Mouse (Mus musculus) embryonic facial prominence, embryonic 12.5 days (tissue): ENCODE data around the gene Mettl26. TPM values are rescaled to one million over a fixed set of nuclear protein-coding genes. Genes with fewer than 3 reads are reported as not detected.
"Not testable (repeated sequence)": the region's sequence is repeated elsewhere in the genome, so short reads cannot be mapped to it uniquely, and the experiment has no call there.

Experiments used
- ATAC-seq: fragments of 200-750 bp; cut with Nextera tagmentation; 2 replicates; pipeline ENCODE4 v1.8.0; 2017; ENCODE audit not compliant: insufficient number of reproducible peaks, insufficient read depth, low FRiP score, low TSS enrichment
- H3K27ac ChIP-seq: fragments of 300-500 bp; sonication (generic); 2 replicates; pipeline ENCODE4 v1.5.1; 2016; ENCODE audit warnings: mild to moderate bottlenecking
- H3K27me3 ChIP-seq: fragments of 300-500 bp; sonication (generic); 2 replicates; pipeline ENCODE4 v1.6.1; 2016; ENCODE audit warnings: mild to moderate bottlenecking, moderate library complexity
- H3K36me3 ChIP-seq: fragments of 300-500 bp; sonication (generic); 2 replicates; pipeline ENCODE4 v1.6.1; 2016; ENCODE audit warnings: mild to moderate bottlenecking
- H3K4me1 ChIP-seq: fragments of 300-500 bp; sonication (generic); 2 replicates; pipeline ENCODE4 v1.6.1; 2016
- H3K4me2 ChIP-seq: fragments of 300-500 bp; sonication (generic); replicated peaks from 2 replicates; pipeline ENCODE4 v1.6.1; 2016; ENCODE audit warnings: mild to moderate bottlenecking, moderate library complexity
- H3K4me3 ChIP-seq: fragments of 300-500 bp; sonication (generic); 2 replicates; pipeline ENCODE4 v1.5.1; 2016; ENCODE audit warnings: mild to moderate bottlenecking
- H3K9ac ChIP-seq: fragments of 300-500 bp; sonication (generic); 2 replicates; pipeline ENCODE4 v1.6.1; 2016; ENCODE audit warnings: mild to moderate bottlenecking, moderate library complexity
- H3K9me3 ChIP-seq: fragments of 300-500 bp; sonication (generic); 2 replicates; pipeline ENCODE4 v1.6.1; 2016; ENCODE audit warnings: mild to moderate bottlenecking, moderate library complexity
- WGBS: fragments of 180-500 bp; shearing (Covaris S2); methylation state at CpG from one replicate; pipeline ENCODE4 v1.1.7; 2016; 5-methylcytosine and 5-hydroxymethylcytosine counted together
- polyA plus RNA-seq: library from polyadenylated mRNA; unstranded; fragments of >200 nt; fragmentation: Nextera tagmentation; extraction: Ambion mirVana; gene quantifications from 2 replicates; pipeline ENCODE4 v1.2.1, GENCODE M21; 2016

Gene Mettl26
- polyA plus RNA-seq, 1 experiment from 2014 or later: 56.8 TPM

DNA sequence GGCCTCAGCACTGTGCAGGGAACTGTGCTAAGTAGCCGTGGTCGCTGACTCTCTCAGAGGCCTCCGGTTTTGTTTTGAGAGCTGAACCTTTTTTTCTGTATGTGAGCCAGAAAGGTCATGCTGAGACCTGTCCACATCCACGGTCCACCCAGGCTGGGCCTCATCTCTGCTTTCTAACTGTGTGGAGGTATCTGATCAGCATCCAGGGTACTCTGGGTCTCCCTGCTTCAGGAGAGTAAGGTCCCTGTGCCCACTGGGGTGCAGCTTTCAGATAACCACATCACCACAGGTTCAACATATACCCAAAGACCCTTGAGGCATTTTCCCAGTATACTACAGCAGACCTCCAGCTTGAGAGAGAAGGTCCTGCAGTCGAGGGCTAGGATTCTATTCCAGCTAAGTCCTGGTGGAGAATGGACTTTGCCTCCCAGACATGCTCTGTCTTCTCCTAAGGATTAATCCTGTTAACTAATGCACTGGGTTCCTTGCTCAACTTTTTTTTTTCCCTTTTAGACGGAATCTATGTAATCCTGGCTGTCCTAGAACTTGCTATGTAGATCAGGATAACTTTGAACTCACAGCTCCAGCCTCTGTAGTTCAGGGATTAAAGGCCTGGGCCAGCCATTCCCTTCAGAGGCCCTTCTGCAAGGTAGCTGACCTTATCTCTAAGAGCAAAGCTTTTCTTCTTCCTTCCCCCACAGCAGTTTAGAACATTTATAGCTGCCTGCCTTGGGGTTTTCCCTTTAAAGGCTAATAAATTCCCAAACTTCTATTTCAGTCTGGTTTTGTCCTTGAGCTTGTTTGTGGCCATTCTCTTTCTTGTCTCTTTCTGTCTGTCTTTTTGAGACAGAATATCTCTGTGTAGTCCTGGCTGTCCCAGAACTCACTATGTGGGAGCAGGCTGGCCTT is 12.9 kb upstream of the Mettl26 start:
- Histone ChIP-seq H3K9me3 (no peaks in the 10 kb centered on the region), H3K4me1 (peaks cover 17% of the 10 kb centered on the region), H3K4me3 (peak overlapping the region; percentile 72), H3K27me3 (no peaks in the 10 kb centered on the region), H3K36me3 (no peaks in the 10 kb centered on the region), H3K4me2 (peak overlapping the region; percentile 89), H3K9ac (peak overlapping the region; percentile 82), H3K27ac (peak overlapping the region; percentile 86)
- WGBS: 14% methylated on average over 6 of the region's 6 CpGs
- no peak for ATAC-seq

DNA sequence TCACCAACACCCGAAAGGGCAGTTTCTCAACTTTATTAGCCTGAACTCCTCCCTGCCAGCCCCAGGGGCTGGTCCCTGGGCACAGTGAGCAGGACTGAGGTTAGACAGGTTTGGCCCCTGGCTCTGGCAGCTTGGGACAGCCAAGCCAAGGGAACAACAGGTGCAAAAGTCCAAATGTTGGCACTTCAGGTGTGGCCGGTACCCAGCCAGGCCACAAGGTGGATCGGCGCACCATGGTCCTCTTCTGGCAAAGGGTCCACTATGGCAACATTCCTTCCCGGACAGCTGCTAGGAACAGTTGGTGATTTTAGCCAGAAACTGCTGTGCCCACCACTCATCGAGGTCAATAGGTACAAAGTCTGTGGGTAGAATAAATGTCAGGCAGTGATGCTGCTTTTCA is 11.2 kb upstream of the Mettl26 start:
- Histone ChIP-seq H3K27me3 (no peaks in the 10 kb centered on the region), H3K36me3 (no peaks in the 10 kb centered on the region), H3K9me3 (no peaks in the 10 kb centered on the region), H3K27ac (no peak overlapping the region), H3K4me2 (no peak overlapping the region), H3K4me3 (no peak overlapping the region), H3K9ac (no peak overlapping the region), H3K4me1 (peaks cover 27% of the 10 kb centered on the region)
- no peak for ATAC-seq
- WGBS: 90% methylated on average over 6 of the region's 6 CpGs

DNA sequence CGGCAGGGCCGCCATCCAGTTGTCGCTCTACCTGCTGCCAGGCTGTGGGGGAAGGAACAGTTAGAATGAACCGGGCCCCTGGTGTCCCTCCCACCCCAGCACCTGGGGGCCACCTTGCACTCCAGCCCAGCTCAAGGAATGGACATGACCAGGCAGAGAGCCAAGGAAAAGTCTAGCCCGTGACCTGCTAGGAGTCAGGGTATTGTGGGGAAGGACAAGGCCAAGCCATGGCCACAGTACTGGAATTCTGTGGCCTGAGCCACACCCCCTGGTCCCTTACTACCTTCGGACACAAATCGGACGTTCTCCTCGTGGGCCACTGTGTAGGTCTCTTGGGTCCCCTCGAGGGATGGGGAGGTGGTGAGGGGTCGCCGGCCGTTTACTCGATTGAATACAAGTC is 10.6 kb upstream of the Mettl26 start:
- Histone ChIP-seq H3K9me3 (no peaks in the 10 kb centered on the region), H3K4me1 (peaks cover 31% of the 10 kb centered on the region), H3K9ac (no peak overlapping the region), H3K4me3 (no peak overlapping the region), H3K27me3 (no peaks in the 10 kb centered on the region), H3K4me2 (no peak overlapping the region), H3K36me3 (no peaks in the 10 kb centered on the region), H3K27ac (no peak overlapping the region)
- 88% methylated on average over 14 of the region's 14 CpGs for WGBS
- ATAC-seq: no peak

DNA sequence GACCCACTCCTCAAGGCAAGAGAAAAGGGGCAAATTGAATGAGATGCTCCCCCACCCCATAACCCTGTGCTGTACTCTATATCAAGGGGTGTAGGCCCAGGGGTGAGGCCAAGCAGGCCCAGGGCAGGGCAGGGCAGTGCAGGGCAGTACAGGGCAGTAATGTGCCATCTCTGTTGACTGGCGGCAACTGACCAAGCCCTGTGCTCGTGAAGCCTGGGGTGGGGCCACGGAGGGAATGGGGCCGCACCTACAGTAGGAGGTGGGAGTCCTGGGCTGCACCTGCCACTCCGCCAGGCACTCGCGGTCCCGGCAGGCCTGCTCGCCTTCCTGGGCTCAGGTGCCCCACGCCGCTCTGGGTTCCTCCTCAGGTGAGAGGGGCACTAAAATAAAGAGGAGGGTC is 9.6 kb upstream of the Mettl26 start:
- no peaks in the 10 kb centered on the region for H3K27me3 ChIP-seq
- no peak overlapping the region for H3K4me2 ChIP-seq
- peaks cover 28% of the 10 kb centered on the region for H3K4me1 ChIP-seq
- no peaks in the 10 kb centered on the region for H3K36me3 ChIP-seq
- no peak overlapping the region for H3K27ac ChIP-seq
- no peak overlapping the region for H3K9ac ChIP-seq
- ATAC-seq: no peak
- no peak overlapping the region for H3K4me3 ChIP-seq
- 90% methylated on average over 11 of the region's 11 CpGs for WGBS
- H3K9me3 ChIP-seq: no peaks in the 10 kb centered on the region

DNA sequence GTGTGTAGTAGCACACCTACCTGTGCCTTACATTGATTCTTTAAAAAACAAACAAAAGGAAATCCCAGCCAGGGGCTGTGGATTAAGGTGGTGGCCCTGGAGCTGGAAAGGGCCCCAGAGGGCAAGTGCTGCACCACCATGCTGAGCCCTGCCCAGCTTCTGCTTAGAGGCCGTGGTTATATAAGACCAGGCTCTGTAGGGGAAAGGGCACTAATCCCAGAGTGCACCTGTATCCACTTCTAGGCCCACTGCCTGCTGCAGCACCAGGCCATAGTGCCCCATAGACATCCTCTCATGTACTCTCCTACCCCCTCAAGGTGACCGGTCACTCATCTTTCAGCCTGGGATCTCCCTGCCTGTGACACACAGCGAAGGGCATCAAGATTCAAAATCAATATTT is 8.7 kb upstream of the Mettl26 start:
- no peak overlapping the region for H3K27ac ChIP-seq
- no peaks in the 10 kb centered on the region for H3K27me3 ChIP-seq
- no peak overlapping the region for H3K4me3 ChIP-seq
- ATAC-seq: no peak
- peaks cover 21% of the 10 kb centered on the region for H3K4me1 ChIP-seq
- no peaks in the 10 kb centered on the region for H3K9me3 ChIP-seq
- H3K36me3 ChIP-seq: no peaks in the 10 kb centered on the region
- no peak overlapping the region for H3K4me2 ChIP-seq
- H3K9ac ChIP-seq: no peak overlapping the region
- WGBS: 90% methylated on average over 3 of the region's 3 CpGs

DNA sequence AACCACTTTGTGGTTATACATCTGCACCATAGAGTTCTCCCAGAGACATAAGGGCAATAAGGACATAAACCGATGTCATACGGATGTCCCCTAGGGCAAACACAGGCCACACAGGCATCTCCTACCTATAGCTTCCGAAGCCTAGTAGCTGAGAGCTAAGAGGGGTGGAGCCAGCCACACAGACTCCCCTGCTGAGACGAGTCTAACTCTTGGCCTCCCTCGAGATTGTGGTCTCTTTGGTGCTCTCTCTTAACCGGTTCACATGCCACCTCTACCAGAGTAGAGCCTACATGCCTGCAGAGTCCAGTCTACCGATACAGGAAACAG is 7.4 kb upstream of the Mettl26 start:
- WGBS: 13% methylated on average over 7 of the region's 7 CpGs
- Histone ChIP-seq H3K4me3 (peak overlapping the region; percentile 67), H3K9me3 (no peaks in the 10 kb centered on the region), H3K4me1 (peaks cover 14% of the 10 kb centered on the region), H3K9ac (no peak overlapping the region), H3K27me3 (no peaks in the 10 kb centered on the region), H3K27ac (no peak overlapping the region), H3K36me3 (no peaks in the 10 kb centered on the region), H3K4me2 (peak overlapping the region; percentile 87)
- ATAC-seq: no peak

DNA sequence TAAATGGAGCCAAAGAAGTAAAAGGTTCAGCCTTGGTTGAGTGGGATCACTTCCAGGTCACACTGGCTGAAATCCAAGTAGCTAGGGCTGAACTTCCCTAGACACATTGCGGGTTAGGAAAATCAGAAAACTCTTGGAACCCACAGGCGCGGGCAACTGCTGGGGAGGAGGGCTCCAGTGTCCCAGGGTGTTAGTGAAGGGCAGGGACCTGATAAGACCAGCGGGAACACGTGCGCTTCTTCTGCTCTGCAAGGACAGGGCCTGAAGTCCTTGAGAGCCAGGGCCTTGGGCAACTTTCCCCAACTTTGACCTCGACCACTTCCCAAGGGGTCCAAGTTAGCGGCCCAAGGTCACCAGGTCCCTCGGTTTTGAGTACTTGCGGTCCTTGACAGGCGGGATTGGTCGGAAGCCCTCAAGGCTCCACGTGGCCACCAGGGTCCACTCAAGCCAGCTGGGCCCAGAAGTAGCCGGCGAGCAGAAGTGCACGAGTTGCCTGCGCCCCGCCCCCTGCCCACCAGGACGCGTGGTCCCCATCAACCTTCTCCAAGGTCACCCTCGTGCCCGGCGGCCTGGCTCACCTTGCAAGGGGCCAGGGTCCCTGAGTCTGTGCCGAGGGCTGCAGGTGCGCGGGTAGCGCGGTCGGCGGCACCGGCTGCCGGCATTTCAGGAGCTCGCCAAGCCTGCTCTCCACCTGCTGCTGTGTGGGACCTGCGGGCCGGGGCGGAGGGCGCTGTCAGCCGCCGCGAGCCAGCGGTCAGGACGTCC is 6.9 kb upstream of the Mettl26 start:
- peak overlapping the region; percentile 67 for H3K4me3 ChIP-seq
- peaks cover 14% of the 10 kb centered on the region for H3K4me1 ChIP-seq
- peak; percentile 23 for ATAC-seq
- no peaks in the 10 kb centered on the region for H3K9me3 ChIP-seq
- peak overlapping the region; percentile 87 for H3K4me2 ChIP-seq
- no peaks in the 10 kb centered on the region for H3K36me3 ChIP-seq
- H3K9ac ChIP-seq: peak overlapping the region; percentile 38
- H3K27me3 ChIP-seq: no peaks in the 10 kb centered on the region
- peak overlapping the region; percentile 33; the same call in 1 of the 2 replicates for H3K27ac ChIP-seq
- 1% methylated on average over 42 of the region's 42 CpGs for WGBS

DNA sequence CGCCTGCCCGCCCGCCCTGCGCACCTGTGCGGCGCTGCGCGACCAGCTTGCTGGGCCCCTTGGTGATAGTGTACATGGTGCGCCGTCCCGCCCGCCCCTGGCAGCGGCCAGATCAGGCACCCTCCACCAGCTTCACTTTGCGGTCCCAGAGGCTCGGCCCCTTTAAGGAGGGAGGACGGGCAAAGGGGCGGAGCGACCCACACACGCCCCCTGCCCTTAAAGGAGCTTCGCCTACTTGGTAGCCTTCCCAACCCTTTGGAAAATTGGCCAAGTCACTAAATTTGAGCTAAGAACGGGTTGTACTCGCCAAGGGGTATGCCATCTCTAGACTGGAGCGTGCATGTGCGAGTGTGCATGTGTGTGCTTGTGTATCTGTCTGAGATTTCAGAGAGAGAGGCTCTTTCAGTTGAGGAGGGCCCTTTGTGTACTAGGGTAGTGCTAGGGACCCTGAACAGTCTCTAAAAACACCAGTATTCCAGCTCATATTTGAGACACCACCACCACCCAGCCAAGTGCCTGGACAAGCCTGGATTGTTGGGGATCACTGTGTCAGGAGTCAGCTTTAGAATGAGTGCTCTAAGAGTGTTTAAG is 6.2 kb upstream of the Mettl26 start, which contains the start of gene Mcrip2:
Mcrip2 (minus strand) TSS at position 164 of the 591 bp plus-strand sequence.
- no peaks in the 10 kb centered on the region for H3K27me3 ChIP-seq
- ATAC-seq: peak; percentile 84
- H3K9me3 ChIP-seq: no peaks in the 10 kb centered on the region
- under 1% methylated on average over 24 of the region's 24 CpGs for WGBS
- H3K4me2 ChIP-seq: peak within 1 kb of the TSS; percentile 87
- H3K36me3 ChIP-seq: no peaks in the 10 kb centered on the region
- H3K4me3 ChIP-seq: peak within 1 kb of the TSS; percentile 67
- H3K27ac ChIP-seq: peak within 1 kb of the TSS; percentile 33; the same call in 1 of the 2 replicates
- peak within 1 kb of the TSS; percentile 38 for H3K9ac ChIP-seq
- peaks cover 14% of the 10 kb centered on the region for H3K4me1 ChIP-seq

DNA sequence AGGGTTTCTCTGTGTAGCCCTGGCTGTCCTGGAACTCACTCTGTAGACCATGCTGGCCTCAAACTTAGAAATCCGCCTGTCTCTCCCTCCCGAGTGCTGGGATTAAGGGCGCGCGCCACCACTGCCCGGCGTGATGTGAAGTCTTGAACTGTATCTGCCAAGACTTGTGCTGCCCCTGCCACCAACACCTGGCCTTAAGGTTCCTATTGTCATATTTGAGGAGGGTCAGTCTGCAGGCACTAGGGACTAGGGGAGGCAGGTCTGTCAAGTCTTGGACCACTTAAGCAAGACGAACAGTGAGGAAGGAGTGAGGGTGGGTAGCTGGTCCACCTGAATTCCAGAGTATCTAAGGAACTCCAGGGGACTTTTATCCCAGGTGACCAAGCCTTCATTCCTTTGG is 5.4 kb upstream of the Mettl26 start:
- WGBS: 92% methylated on average over 8 of the region's 8 CpGs
- no peak overlapping the region for H3K27ac ChIP-seq
- no peak overlapping the region for H3K4me2 ChIP-seq
- H3K4me3 ChIP-seq: no peak overlapping the region
- H3K27me3 ChIP-seq: no peaks in the 10 kb centered on the region
- no peak overlapping the region for H3K9ac ChIP-seq
- H3K36me3 ChIP-seq: no peaks in the 10 kb centered on the region
- no peaks in the 10 kb centered on the region for H3K9me3 ChIP-seq
- peaks cover 17% of the 10 kb centered on the region for H3K4me1 ChIP-seq
- no peak for ATAC-seq

DNA sequence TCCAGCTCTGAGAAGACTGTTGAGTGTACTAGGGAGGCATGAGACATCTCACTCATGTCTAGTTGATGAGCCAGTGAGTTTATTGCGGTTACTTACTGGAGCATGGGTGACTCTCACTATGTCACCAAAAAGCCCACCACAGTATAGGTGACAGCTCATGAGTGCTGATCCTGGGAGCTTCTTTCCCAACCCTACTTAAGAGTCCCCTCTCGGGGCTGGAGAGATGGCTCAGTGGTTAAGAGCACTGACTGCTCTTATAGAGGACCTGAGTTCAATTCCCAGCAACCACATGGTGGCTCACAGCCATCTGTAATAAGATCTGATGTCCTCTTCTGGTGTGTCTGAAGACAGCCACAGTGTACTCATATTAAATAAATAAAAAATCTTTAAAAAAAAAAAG is 4.9 kb upstream of the Mettl26 start:
- no peak overlapping the region for H3K9ac ChIP-seq
- no peak overlapping the region for H3K4me2 ChIP-seq
- 89% methylated on average over 2 of the region's 2 CpGs for WGBS
- no peaks in the 10 kb centered on the region for H3K36me3 ChIP-seq
- peaks cover 17% of the 10 kb centered on the region for H3K4me1 ChIP-seq
- no peaks in the 10 kb centered on the region for H3K9me3 ChIP-seq
- H3K27ac ChIP-seq: no peak overlapping the region
- no peak for ATAC-seq
- no peaks in the 10 kb centered on the region for H3K27me3 ChIP-seq
- no peak overlapping the region for H3K4me3 ChIP-seq

DNA sequence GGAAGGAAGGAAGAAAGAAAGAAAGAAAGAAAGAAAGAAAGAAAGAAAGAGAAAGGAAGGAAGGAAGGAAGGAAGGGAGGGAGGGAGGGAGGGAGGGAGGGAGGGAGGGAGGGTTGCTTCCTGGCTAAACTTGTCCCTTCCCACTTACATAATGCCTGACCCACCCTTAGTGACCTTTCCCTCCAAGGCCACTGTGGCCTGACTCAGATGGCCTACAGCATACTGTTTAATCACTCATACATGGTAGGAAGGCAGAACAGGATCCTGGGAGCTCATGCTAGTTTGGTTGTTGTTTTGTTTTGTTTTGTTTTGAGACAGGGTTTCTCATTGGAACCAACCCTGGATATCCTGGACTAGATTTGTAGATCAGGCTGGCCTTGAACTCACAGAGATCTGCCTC is 3.3 kb upstream of the Mettl26 start:
- not testable (repeated sequence) for H3K9ac ChIP-seq, H3K27ac ChIP-seq, H3K9me3 ChIP-seq, H3K36me3 ChIP-seq, H3K4me3 ChIP-seq, H3K27me3 ChIP-seq, ATAC-seq, H3K4me2 ChIP-seq
- peaks cover 25% of the 10 kb centered on the region for H3K4me1 ChIP-seq
